Mouse (Mus musculus) retina, adult 2 months (tissue): ENCODE measurements at regions not wholly inside any gene's neighbourhood (a gene's known extent, or its start where the extent isn't known, plus 50 kb on each side); places are given as distances from the start of the nearest gene placed in this dataset.

Source experiments
- DNase-seq: peaks from one replicate; pipeline ENCODE4 v3.0.0-alpha.2; 2012; ENCODE audit warnings: low read depth, low spot score

DNA sequence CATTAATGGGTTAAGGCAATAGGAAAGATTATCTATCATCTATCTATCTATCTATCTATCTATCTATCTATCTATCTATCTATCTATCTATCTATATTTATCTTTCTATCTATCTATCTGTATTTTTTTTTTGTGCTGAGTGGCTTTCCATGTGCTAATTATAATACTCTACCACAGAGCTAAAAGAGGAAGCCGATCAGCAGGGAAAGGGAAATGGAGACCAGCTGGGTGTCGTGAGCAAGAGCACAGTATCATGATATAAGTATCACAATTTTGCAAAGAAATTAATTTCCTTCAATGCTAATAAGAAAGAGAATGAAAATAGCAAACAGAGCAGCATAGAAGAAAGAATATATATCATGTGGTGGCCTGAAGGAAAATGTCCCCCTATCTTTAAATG, 69.6 kb downstream of the Cldn1 start:
- DNase-seq, result no peak

DNA sequence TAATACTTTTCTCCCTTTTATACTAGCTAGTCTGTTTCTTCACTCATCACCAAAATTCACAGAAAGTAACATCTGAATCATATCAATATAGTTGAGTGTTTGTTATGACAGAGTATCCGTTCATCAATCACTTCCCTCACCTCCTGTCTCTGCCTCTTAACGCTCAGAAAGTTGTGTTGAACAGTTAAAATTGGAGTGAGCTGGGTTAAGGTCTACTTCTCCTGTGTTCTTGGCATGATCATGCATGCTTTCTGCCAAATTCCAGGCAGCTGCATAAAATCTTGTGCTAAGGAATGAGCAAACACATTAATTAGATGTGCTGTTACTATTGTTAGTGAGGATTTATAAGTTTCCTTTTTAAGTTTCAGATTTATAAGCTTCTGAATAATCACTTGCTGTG, 79.9 kb downstream of the Cldn1 start:
- no peak for DNase-seq

DNA sequence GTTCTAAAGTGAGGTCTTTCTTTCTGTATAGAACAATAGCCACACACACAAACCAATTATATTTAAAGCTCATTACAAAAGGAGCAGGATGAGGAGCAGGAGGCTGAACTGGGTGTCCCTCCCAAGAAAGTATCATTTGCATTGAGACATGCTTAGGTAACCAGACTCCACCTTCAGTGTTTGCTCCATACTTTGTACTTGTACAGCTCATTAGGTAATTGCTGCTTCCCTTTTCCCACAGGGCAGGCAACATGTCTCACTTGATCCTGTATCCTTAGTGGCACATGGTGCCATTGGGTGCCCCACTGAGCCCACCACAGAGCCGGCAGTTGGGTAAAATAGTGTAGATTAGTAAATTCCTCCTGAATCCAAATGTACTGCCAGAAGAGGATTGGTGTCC, 86.0 kb downstream of the Cldn1 start:
- no peak for DNase-seq

DNA sequence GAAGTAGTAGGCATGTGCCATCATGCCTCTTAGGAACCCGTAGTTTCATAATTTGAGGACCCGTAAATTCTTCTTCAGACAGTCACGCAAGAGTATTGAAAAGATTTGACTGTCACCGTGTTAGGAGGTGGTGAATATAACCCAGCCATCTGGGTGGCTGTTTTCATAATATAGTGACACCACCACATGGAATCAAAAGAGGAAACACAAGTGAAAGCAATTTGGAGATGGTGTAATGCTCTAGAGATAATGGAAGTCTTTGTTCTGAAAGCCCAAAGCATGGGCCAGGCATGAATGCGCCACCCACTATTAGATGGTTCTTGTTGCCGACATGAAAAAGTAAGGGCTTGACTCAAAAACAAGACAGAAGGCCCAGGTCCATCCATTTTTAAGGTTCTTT, 86.9 kb downstream of the Cldn1 start:
- no peak for DNase-seq

DNA sequence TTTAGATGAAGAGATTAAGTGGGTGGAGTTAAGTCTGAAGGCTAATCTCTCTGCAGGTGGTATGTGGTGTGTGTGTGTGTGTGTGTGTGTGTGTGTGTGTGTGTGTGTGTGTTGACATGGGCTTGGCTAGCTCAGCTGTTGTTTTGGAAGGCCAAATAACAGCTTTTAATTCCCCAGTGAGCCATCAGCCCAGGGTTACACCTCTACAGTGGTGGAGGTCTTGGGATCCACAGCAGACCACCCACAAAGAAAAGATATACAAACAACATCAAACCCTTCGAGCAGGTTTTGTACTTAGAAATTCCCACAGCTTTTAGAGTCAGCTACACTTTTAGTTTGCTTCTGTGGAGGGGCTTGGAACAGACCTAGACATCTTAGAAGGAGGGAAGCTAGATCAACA, 89.2 kb downstream of the Cldn1 start:
- DNase-seq, result no peak

DNA sequence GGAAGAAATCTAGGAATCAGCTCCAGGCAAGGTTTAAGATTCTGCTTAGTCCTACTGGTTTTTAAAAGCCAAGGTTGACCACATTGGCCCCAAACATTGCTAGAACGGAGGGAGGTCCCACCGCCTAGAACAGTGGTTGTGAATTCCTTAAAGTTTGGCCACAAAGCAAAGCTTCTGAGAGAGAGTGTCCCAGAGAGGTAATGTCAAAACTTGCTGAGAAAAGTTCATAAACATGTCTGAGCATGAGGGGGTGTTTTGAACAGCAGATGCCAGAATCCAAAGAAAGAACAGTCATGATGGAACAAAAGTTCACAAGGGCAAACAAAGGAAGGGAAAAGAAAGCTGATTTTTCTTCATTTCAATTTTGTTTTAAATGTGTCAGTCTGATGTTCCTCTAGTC, 90.1 kb downstream of the Cldn1 start:
- no peak for DNase-seq

DNA sequence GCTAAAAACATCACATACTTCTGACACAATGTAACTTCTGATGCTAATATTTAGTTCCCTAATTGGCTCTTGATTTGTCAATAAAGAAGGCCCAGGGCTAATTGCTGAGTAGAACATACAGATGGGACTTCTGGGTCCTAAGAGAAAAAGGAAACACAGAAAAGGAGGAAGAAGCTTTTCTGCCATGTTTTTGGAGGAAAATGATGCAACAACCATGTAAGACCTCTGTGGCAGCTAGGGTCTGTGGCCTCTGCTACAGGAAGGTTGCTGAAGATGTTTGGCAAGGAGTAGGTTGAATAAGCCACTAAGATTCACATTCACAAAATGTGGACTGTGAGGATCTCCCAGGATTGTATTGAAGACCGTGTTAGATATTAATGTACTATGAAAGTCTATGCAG, 94.9 kb downstream of the Cldn1 start:
- no peak for DNase-seq

DNA sequence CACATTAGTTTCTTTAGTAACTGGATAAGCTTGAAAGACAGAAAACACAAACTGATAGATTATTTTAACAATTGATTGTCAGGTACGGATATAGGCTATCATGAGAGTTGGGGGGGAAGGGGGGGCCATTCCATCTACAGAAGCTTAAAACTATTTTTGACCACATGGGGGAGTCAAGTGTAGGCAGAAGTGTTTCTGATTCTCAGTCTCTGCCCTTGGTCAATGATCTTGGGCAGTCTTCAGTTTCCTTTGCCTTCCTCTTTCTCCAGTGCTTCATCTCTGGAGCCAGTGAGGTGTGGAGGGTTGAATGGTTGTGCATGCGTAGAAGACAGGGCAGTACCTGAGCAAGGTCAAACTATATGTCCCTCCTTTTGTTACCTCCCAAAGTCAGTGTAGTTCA, 118.8 kb downstream of the Cldn1 start:
- no peak for DNase-seq

DNA sequence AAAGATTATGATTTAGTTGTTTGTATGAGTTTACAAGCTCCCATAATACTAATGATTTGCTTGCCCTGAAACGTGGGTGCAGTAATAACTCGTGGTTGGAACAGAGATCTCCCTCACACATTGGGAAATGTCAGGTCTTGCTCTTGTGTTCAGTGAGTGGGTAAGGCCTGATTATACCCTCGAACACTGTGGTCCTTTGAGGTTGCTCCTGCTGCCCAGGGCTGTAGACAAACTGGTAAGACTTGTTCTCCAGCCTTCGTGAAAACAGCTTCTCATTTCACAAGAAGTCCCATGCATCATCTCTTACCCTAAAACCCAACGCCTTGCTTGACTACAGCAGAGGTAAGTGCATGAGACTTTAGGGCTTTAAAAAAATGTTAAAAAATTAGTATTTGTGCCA, 119.9 kb downstream of the Cldn1 start:
- DNase-seq, result no peak

DNA sequence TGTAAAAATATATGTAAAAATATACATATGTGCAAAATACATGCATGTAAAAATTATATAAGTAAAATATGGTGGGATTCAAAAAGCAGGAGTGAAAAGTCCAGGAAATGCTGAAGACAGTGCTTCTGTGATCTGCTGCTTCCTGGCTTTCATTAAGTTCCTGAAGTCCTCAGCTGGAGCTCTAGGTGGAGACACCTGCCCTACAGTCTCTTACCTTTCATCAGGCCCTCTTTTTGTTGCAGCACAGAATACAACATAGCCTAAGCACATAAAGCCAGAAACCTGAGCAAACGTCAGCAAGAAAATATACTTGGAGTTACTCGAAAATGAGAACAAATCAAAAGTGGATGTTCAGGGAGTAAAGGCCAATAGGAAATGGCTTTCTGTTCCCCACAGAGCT, 120.6 kb downstream of the Cldn1 start:
- DNase-seq, result no peak

DNA sequence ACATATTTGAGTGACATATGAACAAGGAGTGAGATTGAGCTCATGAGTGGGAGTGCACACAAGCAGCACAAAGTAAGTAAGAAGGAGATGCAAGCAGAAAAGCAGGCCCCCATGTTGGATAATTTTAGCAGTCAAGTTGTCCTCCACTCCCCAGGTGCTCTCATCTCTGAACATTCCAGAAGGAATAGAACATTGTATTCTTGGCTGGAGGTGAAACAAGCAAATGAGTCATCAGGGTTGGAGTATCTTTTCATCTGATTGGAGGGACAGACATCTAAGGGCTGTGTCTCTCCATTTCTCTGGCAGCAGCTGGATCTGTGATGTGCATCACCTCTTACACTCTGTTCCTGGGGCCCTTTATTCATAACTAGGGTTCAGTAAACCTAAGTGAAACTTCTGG, 122.7 kb downstream of the Cldn1 start:
- DNase-seq, result no peak

DNA sequence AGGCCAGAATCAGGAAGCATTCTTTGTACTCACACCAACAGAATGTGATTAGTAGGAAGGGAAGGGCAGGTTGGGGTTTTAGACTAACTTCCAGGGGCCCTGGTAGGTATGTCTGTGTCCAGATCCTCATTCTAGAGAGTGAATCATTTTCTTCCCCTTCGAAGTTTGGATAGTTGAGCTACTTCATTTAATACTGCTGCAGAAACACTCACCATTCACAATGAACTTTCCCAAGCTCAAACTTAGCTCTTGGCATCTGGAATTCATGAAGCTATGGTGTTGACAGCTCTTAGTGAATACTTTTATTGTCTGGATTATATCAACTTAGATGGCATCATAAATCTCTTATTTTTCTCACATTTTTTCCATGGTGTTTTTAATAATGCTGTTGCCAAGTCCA, 123.7 kb downstream of the Cldn1 start:
- no peak for DNase-seq

DNA sequence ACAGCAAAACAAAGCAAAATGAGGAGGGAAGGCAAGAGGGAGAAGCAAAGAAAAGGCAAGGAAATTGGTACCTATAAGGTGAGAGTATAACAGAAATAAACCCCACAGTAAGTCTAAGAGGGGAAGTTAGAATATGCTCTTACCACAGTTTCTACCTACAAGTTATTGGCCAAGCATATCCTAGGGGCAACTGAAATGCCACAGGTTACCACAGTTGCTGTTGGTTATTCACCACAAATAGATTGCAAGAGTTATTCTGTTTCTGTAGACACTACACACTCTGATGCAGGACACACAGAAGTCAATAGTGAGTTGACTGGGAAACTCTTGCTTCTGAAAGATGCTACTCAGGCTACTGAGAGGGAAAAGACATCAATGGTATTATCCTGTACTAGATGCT, 129.7 kb upstream of the P3h2 start:
- no peak for DNase-seq

DNA sequence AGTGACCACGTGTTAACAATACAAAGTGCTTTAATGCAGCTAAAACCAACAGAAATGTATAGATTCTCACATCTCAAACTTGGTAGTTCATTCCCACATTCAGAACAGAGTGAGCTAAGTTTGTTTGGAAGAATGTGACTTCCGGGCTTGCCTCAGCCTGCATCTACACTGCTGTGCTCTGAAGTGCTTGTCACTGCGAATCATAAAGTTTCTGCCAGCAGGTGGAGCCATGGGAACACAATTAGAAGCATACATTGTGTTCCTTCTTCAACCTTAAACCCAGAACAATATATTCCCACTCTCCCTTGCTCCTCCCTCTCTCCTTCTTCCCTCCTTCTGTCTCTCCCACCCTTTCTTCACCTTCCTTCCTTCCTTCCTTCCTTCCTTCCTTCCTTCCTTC, 128.5 kb upstream of the P3h2 start:
- DNase-seq, result peak; percentile 26

DNA sequence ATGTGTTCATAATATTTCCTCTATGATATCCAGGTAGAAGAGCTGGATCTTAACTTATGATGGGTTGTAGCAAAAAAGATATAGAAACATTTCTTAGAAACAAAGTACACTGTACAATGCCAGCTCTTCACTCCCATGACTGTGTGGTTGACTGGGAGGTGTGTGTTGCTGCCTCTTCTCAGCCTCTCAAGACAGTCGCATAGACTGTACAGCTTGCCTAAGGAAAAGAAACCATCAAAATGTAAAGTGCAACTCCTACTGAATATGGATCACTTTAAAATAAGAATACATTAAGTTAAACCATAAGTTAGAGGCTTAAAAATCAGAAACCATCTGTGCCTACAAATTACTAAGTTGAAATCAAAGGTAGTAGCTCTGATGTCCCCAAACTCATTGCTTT, 125.5 kb upstream of the P3h2 start:
- no peak for DNase-seq

DNA sequence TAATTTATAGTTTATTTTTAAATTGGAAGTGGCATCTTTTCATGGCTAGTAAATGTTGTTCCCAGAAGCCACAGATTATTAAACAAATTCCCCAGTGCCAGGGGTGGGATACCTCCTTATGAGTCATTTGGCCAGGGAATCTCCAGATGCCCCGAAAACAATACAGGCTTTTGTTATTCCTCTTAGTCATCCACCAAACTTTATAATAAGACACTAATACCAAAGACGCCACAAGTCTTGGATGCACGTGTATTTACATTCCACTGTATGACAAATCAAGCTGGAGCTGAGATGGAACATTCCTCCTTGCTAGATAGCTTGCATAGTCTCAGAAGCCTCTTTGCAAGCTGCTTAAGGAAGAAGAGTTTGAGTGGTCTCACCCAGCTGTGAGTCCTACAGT, 105.8 kb upstream of the P3h2 start:
- no peak for DNase-seq

DNA sequence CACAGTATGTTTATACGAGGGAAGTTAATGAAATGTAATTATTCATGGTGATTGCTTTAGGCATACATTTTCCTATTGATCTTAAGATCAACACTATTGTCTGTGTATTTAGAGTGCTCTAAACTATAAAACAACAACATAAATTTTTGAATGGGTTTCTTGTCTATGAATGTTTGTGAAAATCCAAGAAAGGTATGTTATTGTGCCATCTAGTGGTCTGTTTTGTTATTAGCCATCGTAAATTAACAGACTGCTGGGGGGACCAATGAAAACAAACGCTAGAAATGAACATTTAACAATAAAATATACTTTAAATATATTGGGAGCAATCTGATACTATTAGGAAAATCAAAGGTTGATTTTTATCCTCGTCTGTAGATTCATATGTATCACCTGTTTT, 93.5 kb upstream of the P3h2 start:
- DNase-seq, result no peak

DNA sequence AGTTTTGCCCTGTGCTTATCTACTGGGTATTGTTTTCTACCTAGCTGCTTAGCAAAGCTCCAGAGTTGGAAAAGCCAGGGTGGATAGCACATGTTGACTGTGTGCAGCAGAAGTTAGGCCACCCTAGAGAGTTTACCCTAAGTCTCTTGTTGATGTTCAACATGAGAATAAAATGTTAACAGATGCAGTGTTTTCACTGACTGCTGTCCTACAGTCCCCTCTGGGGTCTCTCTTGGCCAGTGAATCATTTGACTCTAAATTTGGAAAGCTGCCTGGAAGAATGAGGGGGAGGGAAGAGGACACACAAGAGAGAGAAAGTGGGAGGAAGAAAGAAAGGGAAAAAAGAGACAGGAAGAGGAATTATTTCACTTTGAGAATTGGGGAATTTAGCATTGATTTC, 90.8 kb upstream of the P3h2 start:
- DNase-seq, result no peak

DNA sequence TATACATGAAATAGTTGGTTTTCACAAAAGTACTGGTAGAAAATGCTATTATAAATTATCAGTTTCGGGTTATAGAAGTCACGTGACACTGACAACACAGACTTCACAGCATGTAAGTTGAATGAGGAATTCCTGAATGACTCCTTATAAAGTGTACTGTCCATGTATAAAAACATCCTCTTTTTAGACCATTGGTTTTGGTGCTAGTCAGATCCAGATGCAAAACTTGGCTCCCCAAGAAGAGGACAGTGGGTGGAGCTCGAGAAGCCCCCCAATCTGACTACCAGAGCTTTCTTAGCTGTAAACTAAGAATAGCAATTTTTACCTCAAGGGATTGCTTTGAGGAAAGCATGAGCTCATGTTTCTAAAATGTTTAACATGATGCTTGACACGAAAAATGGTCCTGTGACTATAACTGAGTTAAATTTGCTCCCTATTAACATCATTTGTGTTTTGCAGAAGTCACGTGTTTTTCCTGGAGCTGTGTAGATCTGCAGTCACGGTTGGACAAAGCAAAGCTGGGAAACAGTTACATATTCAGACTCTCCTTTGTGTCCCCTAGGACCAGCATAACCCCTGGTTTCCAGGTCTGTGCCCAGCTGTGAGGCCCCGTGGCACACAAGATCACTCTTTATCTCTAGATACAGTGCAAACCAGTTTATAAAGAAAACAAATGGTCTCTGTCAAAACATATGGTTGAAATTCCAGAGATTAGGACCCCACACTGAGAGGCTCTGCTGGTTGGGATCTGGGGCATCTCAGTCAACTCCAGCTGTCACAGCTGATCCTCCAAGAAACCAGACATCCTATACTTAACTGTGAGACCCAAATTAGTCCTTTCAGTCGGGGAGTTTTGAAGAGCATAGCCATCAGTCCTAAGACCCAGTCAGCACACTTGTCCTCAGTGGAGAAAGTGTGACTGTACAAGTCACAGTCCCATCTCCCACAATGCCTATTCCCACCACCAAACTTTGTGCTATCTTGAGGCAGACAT, 80.0 kb upstream of the P3h2 start:
- DNase-seq, result no peak

DNA sequence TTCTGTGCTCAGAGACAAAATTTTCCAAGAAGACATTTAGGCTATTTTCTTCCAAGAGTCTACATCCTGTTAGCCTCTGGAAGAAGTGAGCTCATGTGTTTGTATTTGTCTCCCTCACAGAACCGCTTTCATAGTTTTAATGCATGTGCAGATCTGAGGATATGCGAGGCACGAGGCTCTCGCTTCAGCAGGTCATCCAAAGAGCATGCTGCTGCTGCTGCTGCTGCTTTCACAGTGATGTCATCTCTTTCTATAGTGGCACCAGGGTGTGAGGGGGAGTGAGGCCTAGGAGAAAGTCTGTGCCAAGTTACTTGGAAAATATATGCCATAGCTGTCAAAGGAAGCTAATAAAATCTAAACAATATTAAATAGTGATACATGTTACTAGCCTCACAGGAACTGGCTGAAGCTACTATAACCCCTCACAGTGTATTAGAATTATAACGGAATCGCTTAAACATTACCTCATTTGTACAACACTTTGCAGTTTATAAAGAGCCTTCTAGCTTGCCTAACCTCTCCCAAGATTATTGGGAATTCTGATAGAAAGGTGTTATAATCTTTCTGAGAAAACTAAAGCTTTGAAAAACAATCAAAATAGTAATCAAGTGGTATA, 79.2 kb upstream of the P3h2 start:
- DNase-seq, result no peak

DNA sequence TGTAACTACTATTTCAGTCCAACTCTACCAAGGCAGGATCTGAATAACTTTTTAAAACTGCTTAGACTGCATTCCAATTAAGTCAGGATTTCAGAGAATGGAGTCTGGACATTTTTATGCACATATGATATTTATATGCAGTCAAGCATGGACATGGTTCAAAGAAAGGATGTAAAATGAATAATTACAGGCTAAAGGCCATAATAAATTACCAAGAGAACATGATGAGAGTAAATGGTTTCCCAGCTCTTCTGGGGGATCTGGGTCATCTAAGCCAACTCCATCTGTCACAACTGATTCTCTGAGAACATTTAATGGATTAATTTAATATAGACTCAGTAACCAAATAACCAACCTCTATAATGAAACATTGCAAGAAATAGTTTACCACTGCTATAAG, 77.9 kb upstream of the P3h2 start:
- no peak for DNase-seq

DNA sequence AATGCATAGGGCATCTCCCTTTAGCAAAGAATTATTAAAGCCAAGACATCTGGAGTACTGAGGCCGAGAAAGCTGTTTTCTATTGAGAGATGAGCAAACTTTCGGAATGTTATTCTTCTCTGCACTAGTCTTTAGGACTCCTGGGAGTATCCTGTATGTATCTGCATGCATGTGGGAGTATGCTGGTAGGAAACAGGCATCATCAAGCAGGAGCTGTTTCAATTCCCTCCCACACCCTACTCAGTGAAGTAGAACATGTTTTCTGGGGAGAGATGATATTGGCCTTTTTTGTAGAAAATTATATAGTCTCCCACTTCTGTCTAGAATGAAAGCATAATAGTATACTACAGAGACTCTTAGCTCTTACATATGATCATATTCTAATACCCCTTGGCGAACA, 76.1 kb upstream of the P3h2 start:
- no peak for DNase-seq

DNA sequence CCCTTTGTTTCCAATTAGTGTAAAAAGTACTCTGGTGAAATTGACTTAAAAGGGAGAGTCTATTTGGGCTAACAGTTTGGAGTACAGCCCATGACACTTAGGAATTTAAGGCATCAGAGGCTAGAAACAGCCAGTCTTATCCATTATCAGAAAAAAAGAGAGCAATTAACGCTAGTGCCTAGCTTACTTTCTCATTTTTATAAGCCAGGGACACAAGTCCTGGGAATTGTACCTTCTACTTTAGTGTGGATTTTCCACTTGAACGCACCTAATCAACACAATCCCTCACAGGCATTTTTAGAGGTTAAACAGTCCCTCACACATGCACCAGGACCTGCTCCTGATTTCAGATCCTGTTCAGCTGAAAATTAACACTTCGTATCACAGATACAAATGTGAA, 65.9 kb upstream of the P3h2 start:
- DNase-seq, result no peak
